Mouse (Mus musculus) c-Kit-positive CD71-negative TER-119-negative erythroid progenitor cells, embryonic 14.5 days (primary cell): ENCODE data around the gene Tgfb1i1.

Source experiments
- DNase-seq: peaks from one replicate; pipeline ENCODE4 v3.0.0-alpha.2; 2013; ENCODE audit warnings: low read depth

Tgfb1i1 gene

GRCm38 (mm10) chr7:128244410-128245025 is 2.1 kb upstream of the Tgfb1i1 start:
- no peak for DNase-seq

- DNase-seq: no peak
These were observed 1.1 kb upstream of the Tgfb1i1 start for GRCm38 (mm10) chr7:128245547-128245946.

- DNase-seq: peak; percentile 70
These were observed 831 bp downstream of the Tgfb1i1 start for GRCm38 (mm10) chr7:128247443-128247842.

GRCm38 (mm10) chr7:128248081-128249042 is 1.8 kb downstream of the Tgfb1i1 start:
- no peak for DNase-seq

- DNase-seq: no peak
These were observed 3.4 kb downstream of the Tgfb1i1 start for GRCm38 (mm10) chr7:128249998-128250397.

GRCm38 (mm10) chr7:128251946-128252345 is 5.3 kb downstream of the Tgfb1i1 start:
- DNase-seq: no peak

- DNase-seq: no peak
These were observed 6.0 kb downstream of the Tgfb1i1 start for GRCm38 (mm10) chr7:128252609-128253008.

GRCm38 (mm10) chr7:128254978-128255377 is 8.4 kb downstream of the Tgfb1i1 start:
- DNase-seq: no peak

GRCm38 (mm10) chr7:128255757-128256156 is 9.1 kb downstream of the Tgfb1i1 start:
- no peak for DNase-seq

- no peak for DNase-seq
These were observed 10.2 kb downstream of the Tgfb1i1 start for GRCm38 (mm10) chr7:128256783-128257334.

- DNase-seq: no peak
These were observed 18.8 kb downstream of the Tgfb1i1 start, which contains the start of gene Slc5a2 for GRCm38 (mm10) chr7:128265411-128265810. TSS of gene Slc5a2 (plus strand) at chr7:128265657.

- no peak for DNase-seq
These were observed 19.4 kb downstream of the Tgfb1i1 start for GRCm38 (mm10) chr7:128266056-128266455.

GRCm38 (mm10) chr7:128267391-128267790 is 20.8 kb downstream of the Tgfb1i1 start:
- DNase-seq: no peak

GRCm38 (mm10) chr7:128267813-128268212 is 21.2 kb downstream of the Tgfb1i1 start:
- no peak for DNase-seq

- DNase-seq: no peak
These were observed 23.8 kb downstream of the Tgfb1i1 start for GRCm38 (mm10) chr7:128270431-128270850.

- no peak for DNase-seq
These were observed 24.9 kb downstream of the Tgfb1i1 start for GRCm38 (mm10) chr7:128271496-128271895.

GRCm38 (mm10) chr7:128276051-128276450 is 29.4 kb downstream of the Tgfb1i1 start:
- no peak for DNase-seq

- DNase-seq: no peak
These were observed 33.1 kb downstream of the Tgfb1i1 start for GRCm38 (mm10) chr7:128279750-128280149.

GRCm38 (mm10) chr7:128281765-128282164 is 35.2 kb downstream of the Tgfb1i1 start:
- DNase-seq: no peak

GRCm38 (mm10) chr7:128282532-128283244 is 36.1 kb downstream of the Tgfb1i1 start:
- no peak for DNase-seq

GRCm38 (mm10) chr7:128284047-128284446 is 37.4 kb downstream of the Tgfb1i1 start:
- no peak for DNase-seq

- no peak for DNase-seq
These were observed 38.4 kb downstream of the Tgfb1i1 start for GRCm38 (mm10) chr7:128285060-128285459.
